Comparison of ENCODE assay signal across 8 mouse cellular contexts in the genomic region with DNA sequence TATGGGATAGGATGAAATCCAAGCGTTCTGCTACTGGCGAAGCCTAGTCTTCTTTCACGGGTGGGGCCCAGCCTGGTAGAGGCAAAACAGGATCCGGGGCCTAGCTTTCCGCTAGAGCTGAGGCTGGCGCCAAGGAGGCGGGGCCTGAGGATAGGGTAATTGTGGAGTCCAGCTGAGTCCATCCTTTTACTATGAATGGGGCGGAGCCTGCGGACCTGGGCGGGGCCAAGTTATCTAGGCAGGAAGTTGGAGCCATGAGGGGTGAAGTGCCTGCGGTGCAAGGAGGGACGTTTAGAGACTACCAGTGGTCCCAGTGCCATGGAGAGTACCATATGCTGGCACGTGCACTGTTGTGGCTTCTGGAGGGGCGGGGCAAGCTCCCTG. TPM values are rescaled to one million over a fixed set of nuclear protein-coding genes. Genes with fewer than 3 reads are reported as not detected.
DNase-seq lines count a peak whose midpoint lies in the region; ATAC-seq and TF ChIP-seq lines count a peak whose summit lies in the region.

No protein-coding gene starts in this region.

- peaks cover 24% of the 10 kb centered on the region for H3K36me3 ChIP-seq in hindbrain, embryonic 10.5 days
- H3K36me3 ChIP-seq in lung, embryonic 15.5 days: peaks cover 21% of the 10 kb centered on the region

- H3K4me3 ChIP-seq in hindbrain, embryonic 10.5 days: peak overlapping the region; percentile 61
- H3K4me3 ChIP-seq in lung, embryonic 15.5 days: peak overlapping the region; percentile 50
- peak overlapping the region; percentile 49 for H3K4me3 ChIP-seq in olfactory bulb, adult 2 months (ENCODE audit: insufficient read depth, low read depth, low read length)

- no peak for TF ChIP-seq CTCF in Patski (IDR thresholded peaks at IDR 0.05)
- TF ChIP-seq CTCF in olfactory bulb, adult 2 months (IDR thresholded peaks at IDR 0.05; ENCODE audit: insufficient read depth, low read depth, low read length): no peak

- CTCF ChIA-PET in Patski (lab: Charles Lee): no interaction called here

- ATAC-seq in Patski: peak; percentile 44
- peak; percentile 76 for ATAC-seq in lung, embryonic 15.5 days (ENCODE audit: borderline replicate concordance, extremely low read depth, low FRiP score, low TSS enrichment)

- 2% methylated on average over 14 of the region's 14 CpGs for WGBS in hindbrain, embryonic 10.5 days
- WGBS in lung, embryonic 15.5 days: under 1% methylated on average over 14 of the region's 14 CpGs
- 2% methylated on average over 14 of the region's 14 CpGs for WGBS in olfactory bulb, adult 2 months

- POLR2A ChIA-PET in Patski (lab: Charles Lee): interaction anchor here (1.0 kb wide), 1 partner anchor 31 kb away, joined by 3 read pairs; the partner anchor contains the start of gene Rps15

- H3K9me3 ChIP-seq in hindbrain, embryonic 10.5 days: no peaks in the 10 kb centered on the region
- H3K9me3 ChIP-seq in lung, embryonic 15.5 days: no peaks in the 10 kb centered on the region

- DNase-seq in Patski (ENCODE audit: low read depth, low spot score): peak; percentile 81
- DNase-seq in cerebellum, postnatal 10 days: peak; percentile 97 to 98
- peak; percentile 86 to 89 for DNase-seq in frontal cortex, adult 2 months (ENCODE audit: extremely low spot score in 1 of 2, low spot score in 1 of 2)
- DNase-seq in hindbrain, embryonic 10.5 days (ENCODE audit: low spot score): peak; percentile 93
- peak; percentile 90 for DNase-seq in layer of hippocampus, adult 9-10 months (ENCODE audit: low spot score)
- DNase-seq in thymus, postnatal 14 days: peak; percentile 73

- no peak for TF ChIP-seq POLR2A in olfactory bulb, adult 2 months (IDR thresholded peaks at IDR 0.05; ENCODE audit: insufficient read depth, low read depth, low read length)

- H3K27me3 ChIP-seq in Patski: no peaks in the 10 kb centered on the region
- no peaks in the 10 kb centered on the region for H3K27me3 ChIP-seq in hindbrain, embryonic 10.5 days (ENCODE audit: insufficient read depth, poor library complexity, severe bottlenecking)
- no peaks in the 10 kb centered on the region for H3K27me3 ChIP-seq in lung, embryonic 15.5 days

- H3K9ac ChIP-seq in lung, embryonic 15.5 days: peak overlapping the region; percentile 49

- in situ Hi-C loops in Patski (cut with MboI; ENCODE audit: low pct_unique_long_range_greater_than_20kb): no loop called here

- H3K27ac ChIP-seq in hindbrain, embryonic 10.5 days: peak overlapping the region; percentile 91
- peak overlapping the region; percentile 98 for H3K27ac ChIP-seq in lung, embryonic 15.5 days
- 0 out of 2 replicates have a peak overlapping the region, but pooled peaks have one; percentile 31 for H3K27ac ChIP-seq in olfactory bulb, adult 2 months (ENCODE audit: insufficient read depth, low read depth, low read length)

- H3K4me2 ChIP-seq in lung, embryonic 15.5 days: peak overlapping the region; percentile 94

- peaks cover 63% of the 10 kb centered on the region for H3K4me1 ChIP-seq in hindbrain, embryonic 10.5 days (replicated peaks)
- peaks cover 41% of the 10 kb centered on the region for H3K4me1 ChIP-seq in lung, embryonic 15.5 days
- peaks cover 27% of the 10 kb centered on the region for H3K4me1 ChIP-seq in olfactory bulb, adult 2 months (ENCODE audit: control insufficient read depth, insufficient read depth, low read length)

RNA-seq across cellular contexts. Expression of gene Dazap1, which starts 0.3 kb away (rescaled TPM):
- 157 TPM for polyA plus RNA-seq in Patski (2021)
- 76.6 and 86.3 TPM in 2 replicates for polyA plus RNA-seq in frontal cortex, adult 2 months (2012; rRNA removed)
- polyA plus RNA-seq in hindbrain, embryonic 10.5 days (2016; fragmentation: Nextera tagmentation; extraction: Ambion mirVana): 51.0 and 51.2 TPM in 2 replicates
- 58.9 and 67.0 TPM in 2 replicates for polyA plus RNA-seq in lung, embryonic 15.5 days (2015; fragmentation: Nextera tagmentation; extraction: Ambion mirVana)
- not detected in 2 replicates for polyA plus RNA-seq in olfactory bulb, adult 2 months (2012; ENCODE audit: insufficient read depth, insufficient read length, low replicate concordance, missing spikeins)

RNA-seq across cellular contexts. Expression of gene Gamt, which starts 0.8 kb away (rescaled TPM):
- 8.2 TPM for polyA plus RNA-seq in Patski (2021)
- 29.1 and 31.9 TPM in 2 replicates for polyA plus RNA-seq in frontal cortex, adult 2 months (2012; rRNA removed)
- 38.3 and 45.1 TPM in 2 replicates for polyA plus RNA-seq in hindbrain, embryonic 10.5 days (2016; fragmentation: Nextera tagmentation; extraction: Ambion mirVana)
- polyA plus RNA-seq in lung, embryonic 15.5 days (2015; fragmentation: Nextera tagmentation; extraction: Ambion mirVana): 29.3 and 30.2 TPM in 2 replicates
- not detected in 2 replicates for polyA plus RNA-seq in olfactory bulb, adult 2 months (2012; ENCODE audit: insufficient read depth, insufficient read length, low replicate concordance, missing spikeins)

RNA-seq across cellular contexts. Expression of gene Ndufs7, which starts 12.7 kb away (rescaled TPM):
- 182 TPM for polyA plus RNA-seq in Patski (2021)
- polyA plus RNA-seq in frontal cortex, adult 2 months (2012; rRNA removed): 380 and 448 TPM in 2 replicates
- 303 and 313 TPM in 2 replicates for polyA plus RNA-seq in hindbrain, embryonic 10.5 days (2016; fragmentation: Nextera tagmentation; extraction: Ambion mirVana)
- 321 and 329 TPM in 2 replicates for polyA plus RNA-seq in lung, embryonic 15.5 days (2015; fragmentation: Nextera tagmentation; extraction: Ambion mirVana)
- not detected in 2 replicates for polyA plus RNA-seq in olfactory bulb, adult 2 months (2012; ENCODE audit: insufficient read depth, insufficient read length, low replicate concordance, missing spikeins)

RNA-seq across cellular contexts. Expression of gene Rps15, which starts 30.7 kb away (rescaled TPM):
- 1,353 TPM for polyA plus RNA-seq in Patski (2021)
- polyA plus RNA-seq in frontal cortex, adult 2 months (2012; rRNA removed): 2,217 and 2,507 TPM in 2 replicates
- 971 and 1,039 TPM in 2 replicates for polyA plus RNA-seq in hindbrain, embryonic 10.5 days (2016; fragmentation: Nextera tagmentation; extraction: Ambion mirVana)
- polyA plus RNA-seq in lung, embryonic 15.5 days (2015; fragmentation: Nextera tagmentation; extraction: Ambion mirVana): 907 and 974 TPM in 2 replicates
- 978 TPM in 1 of 2 replicates, not detected in the other for polyA plus RNA-seq in olfactory bulb, adult 2 months (2012; ENCODE audit: insufficient read depth, insufficient read length, low replicate concordance, missing spikeins)

RNA-seq across cellular contexts. Expression of gene Apc2, which starts 34.2 kb away (rescaled TPM):
- 0.14 TPM for polyA plus RNA-seq in Patski (2021)
- polyA plus RNA-seq in frontal cortex, adult 2 months (2012; rRNA removed): 46.2 and 52.2 TPM in 2 replicates
- polyA plus RNA-seq in hindbrain, embryonic 10.5 days (2016; fragmentation: Nextera tagmentation; extraction: Ambion mirVana): 30.4 and 86.1 TPM in 2 replicates
- polyA plus RNA-seq in lung, embryonic 15.5 days (2015; fragmentation: Nextera tagmentation; extraction: Ambion mirVana): 0.59 and 1.3 TPM in 2 replicates
- polyA plus RNA-seq in olfactory bulb, adult 2 months (2012; ENCODE audit: insufficient read depth, insufficient read length, low replicate concordance, missing spikeins): not detected in 2 replicates

Comparison
In these comparisons a context has a peak if more than half of its experiments do, and no peak if none do; other contexts are left out.
1. Peak in every context shown above with its lines: DNase-seq, ATAC-seq, H3K4me3 ChIP-seq and H3K27ac ChIP-seq.
2. H3K27ac ChIP-seq: peak in every context shown above with its lines; median percentile 98 in lung, embryonic 15.5 days; 91 in hindbrain, embryonic 10.5 days; 31 in olfactory bulb, adult 2 months.